Mouse (Mus musculus): ENCODE results near the gene Pcnt.

The Pcnt gene

DNA sequence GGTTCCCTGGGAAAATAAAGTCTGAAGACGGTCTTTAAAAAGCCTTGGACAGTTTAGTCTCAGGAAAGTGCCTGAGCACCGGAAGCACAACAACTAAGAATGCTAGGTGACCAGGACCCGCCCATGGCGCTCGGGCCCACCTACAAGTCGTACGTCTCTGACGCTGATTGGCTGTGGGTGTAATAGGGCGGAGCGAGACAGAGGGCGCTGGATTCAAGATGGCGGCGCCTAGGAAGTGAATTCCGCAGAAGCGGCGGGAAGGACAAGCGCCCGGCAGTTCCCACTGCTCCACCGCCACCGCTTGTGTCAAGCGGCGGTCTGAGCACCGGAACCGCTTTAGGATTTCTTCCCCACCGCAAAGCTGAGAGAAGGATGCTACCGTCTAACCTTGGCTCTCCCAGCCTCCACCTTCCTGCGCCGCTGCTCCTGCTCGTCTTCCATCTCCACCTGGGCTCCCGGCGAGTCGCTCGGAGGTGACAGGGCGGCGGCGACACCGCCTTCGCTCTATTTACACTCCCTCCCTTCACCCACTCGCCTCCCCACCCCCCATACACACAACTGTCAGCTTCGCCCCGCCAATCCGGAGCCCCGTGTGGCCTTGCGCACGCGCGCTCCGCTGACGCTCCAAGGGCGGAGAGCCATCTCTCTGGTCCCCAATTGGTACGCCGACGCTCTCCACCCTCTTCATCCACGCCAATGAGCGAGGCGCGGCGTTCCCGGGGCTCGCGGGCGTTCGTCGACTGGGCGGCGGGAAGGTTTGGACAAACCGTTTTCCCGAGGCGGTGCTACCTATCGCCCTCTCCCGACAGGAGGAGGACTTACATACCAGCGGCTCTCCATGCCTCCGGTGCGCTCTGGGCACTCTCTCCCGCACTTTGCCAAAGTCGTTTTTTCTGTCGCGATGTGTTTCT, at the start of gene Pcnt:
TSS of gene Pcnt (minus strand) at position 609 of the 911 bp plus-strand sequence.
- DNase-seq, result peak; percentile 94 to 96

DNA sequence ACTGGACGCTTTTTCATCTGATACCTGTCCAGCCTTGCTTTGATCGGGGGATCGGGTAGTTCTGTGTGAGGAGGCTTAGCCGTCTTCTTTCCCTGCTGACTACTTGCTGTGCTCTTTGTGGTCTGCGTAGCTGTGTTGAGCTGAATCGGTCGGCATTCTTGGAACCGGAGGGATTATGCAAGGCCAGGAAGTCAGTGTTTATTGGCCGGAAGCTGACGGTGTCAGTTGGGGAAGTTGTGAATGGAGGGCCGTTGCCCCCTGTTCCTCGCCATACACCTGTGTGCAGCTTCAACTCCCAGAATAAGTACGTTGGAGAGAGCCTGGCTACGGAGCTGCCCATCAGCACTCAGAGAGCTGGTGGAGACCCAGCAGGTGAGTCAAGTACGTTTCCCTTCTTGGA, 46.6 kb upstream of the Pcnt start:
- no peak for DNase-seq

DNA sequence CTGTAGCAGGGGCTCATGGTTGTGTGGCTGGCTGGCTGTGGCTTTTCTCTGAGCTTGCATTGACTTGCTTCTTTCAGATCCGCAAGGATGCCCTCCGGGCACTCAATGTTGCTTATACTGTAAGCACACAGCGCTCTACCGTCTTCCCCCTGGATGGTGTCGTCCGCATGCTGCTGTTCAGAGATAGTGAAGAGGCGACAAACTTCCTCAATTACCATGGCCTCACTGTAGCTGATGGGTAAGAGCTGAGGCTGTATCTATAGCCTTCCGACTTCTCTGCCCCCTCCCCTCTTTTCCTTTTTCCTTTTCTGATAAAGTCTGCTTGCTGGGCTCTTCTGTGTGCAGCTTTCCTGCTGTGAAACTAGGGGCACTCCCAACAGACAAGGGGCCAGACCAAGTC, 45.7 kb upstream of the Pcnt start:
- DNase-seq, result no peak

DNA sequence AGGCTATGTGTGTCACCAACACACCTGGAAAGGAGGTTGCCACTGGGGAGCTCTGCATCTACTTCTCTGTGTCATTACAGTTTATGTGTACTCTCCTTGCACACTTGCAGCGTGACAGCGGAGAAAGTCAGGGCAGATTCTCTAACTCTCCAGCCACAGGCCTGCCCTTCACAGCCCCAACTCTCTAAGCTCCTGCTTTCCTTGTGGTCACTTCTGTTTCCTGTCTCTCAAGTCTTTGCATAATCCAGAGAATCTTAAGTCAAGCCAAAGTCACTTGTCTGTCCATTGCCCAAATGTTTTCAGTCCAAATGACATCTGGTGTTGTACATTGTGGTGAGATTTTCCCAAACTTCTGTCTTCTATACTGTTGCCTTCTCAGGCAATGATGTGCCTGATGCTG, 43.7 kb upstream of the Pcnt start:
- no peak for DNase-seq

DNA sequence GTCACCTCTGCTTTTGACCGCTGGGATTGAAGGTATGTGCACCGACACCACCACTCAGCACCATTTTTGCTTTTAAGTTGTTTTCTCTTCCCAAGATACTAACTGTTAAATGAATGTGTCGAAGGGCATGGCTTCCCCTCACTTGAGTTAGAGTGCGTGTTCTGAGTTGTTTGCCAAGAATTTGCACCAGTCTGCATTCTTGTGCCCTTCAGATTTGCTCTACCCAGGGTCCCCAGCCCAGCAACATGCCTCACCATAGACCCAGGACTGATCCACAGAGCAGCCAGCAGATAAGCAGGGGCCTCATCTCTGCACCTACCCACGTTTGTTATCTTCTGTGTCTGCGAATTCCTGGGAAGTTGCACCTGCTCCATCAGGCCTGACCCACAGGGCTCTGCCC, 38.9 kb upstream of the Pcnt start:
- DNase-seq, result no peak

DNA sequence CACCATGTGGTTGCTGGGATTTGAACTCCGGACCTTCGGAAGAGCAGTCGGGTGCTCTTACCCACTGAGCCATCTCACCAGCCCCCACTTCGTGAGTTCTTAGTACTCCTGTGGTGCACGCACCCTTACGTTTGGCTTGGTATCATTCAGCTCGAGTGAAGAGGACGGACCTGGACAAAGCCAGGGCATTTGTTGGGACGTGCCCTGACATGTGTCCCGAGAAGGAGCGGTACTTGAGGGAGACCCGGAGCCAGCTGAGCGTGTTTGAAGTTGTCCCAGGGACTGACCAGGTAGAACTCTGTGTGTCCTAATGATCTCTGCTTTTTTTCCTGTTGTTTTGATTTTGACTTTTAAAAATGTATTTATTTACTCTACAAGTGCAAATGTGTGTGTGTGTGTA, 38.3 kb upstream of the Pcnt start:
- DNase-seq, result no peak

DNA sequence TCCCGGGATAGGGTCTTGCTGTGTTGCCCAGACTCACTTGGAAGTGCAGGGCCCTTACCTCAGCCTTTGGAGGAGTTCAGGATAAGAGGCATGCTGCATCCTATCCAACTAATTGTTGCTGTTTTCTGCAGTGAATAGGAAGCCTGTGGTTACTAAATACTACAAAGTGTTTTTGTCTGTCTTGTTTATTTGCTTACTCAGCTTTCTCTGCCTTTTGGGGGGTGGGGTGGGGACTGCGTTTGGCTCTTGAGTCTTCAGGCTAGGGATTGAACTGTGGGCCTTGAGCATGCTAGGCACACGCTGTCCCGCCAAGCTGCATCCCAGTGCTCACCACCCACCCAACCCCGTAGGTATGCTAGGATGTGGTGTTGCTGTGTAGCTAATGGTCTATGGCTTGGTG, 31.2 kb upstream of the Pcnt start:
- DNase-seq, result no peak

DNA sequence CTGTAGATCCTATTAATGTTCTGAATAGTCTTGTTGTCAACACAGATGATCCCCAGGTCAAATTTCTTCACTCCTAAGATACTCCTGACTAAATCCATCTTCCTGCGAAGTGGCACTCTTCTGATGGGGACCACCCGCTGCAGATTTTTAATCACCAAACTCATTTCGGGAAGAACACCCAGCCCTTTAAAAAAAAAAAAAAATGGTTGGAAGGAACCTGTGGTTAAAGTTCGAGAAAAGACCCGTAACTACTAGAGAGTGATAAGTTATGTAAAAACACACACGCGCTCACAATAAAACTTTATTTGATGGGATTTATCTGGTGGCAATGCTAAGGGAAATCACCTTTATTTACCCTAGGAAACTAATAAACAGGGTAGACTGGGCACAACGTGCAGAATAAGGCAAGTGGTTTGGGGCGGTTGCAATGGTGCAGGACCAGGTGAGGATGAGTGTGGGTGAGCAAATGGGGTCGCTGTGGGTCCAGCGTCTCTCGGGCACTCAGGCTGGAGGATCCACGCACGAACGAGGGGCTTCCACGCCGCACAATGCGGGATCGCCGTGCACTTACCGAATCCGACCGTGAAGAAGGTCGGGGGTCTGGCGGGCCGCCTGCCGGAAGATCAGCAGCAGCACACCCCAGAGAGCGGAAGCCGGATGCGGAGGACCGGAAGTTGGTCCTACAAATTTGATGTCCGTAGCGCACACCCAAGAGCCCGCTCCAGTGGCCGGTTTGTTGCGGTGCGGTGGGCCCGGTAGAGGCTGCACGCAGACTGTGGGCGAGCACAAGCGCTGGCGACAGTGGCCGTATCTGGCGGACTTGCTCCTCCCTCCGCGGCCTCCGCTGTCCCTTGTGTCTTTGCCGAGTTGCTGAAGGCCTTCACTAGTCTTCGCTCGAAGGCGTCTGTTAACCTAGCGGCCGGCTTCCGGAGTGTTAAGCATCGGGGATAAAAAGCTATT, 25.9 kb upstream of the Pcnt start, which contains the start of the genes Mcm3ap and Ybey:
TSS of gene Mcm3ap (plus strand) at position 725 of the 960 bp plus-strand sequence.
TSS of gene Ybey (minus strand) at position 912 of the 960 bp plus-strand sequence.
- peak; percentile 67 to 70 for DNase-seq

DNA sequence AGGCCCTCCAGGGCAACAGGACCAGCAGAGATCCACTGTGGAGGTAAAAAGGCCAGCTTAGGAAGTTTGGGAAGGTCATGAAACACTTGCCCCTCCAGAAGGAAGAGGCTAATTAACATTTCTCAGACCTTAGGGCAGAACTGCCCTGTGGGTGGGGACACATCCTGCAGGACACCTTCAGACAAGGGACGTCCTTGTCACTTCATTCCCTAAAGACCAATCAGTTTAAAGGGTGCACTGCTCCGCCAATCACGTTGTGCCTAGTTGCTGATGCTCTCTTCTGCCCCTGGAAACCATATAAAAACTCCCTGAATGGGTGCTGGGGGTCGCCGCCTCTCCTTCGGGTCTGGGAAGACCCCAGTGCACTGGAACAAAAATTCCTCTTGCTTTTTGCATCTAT, 20.1 kb upstream of the Pcnt start:
- no peak for DNase-seq

DNA sequence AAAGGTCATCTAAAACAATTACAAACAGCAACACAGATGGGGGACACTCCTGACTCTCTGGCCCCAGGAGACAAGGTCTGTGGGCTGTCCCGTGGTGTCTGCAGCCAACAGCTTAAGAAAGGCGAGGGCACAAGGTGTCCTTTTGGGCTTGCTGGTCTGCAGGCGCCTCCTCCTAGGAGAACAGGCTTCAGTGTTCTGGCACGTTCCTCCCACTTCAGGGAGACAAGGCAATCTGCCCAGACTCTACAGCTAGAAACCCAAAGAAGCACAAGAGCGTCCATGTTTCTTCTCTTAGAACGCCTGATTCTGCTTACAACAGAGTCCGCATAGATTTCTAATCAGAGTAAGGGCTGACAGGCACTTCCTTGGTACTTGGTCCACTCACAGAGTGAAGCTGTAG, 19.7 kb upstream of the Pcnt start:
- DNase-seq, result no peak

DNA sequence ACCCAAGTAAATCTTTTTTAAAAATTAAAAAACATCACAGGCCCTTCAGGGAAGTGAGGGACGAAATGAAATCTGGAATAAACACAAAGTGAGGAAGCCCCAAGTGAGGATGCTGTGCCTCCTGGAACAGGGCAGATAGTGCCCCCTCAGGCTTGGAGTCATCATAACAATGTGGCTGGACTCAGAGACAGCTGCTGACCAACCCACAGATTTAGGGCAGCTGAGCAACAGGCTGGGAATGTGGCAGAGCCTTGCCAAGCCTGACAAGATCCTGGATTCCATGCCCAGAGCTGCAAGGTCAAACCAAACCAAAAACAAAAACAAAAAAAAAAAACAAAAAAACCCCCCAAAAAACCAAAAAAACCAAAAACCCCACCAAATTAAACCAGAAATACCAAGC, 18.7 kb upstream of the Pcnt start:
- no peak for DNase-seq

DNA sequence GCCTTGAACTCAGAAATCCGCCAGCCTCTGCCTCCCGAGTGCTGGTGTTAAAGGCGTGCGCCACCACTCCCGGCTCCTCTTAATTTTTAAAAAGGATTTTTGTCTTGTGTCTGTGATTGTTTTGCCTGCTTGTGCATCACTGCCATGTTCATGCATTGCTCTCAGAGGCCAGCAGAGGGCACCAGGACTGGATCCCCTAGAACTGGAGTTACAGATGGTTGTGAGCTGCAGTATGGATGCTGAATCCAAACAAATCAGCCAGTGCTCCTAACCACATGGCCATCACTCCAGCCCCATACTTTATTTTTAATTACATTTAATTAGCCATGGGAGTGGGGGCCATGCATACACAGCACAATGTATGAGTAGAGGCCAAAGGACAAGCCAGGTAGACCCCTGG, 12.7 kb upstream of the Pcnt start:
- no peak for DNase-seq

DNA sequence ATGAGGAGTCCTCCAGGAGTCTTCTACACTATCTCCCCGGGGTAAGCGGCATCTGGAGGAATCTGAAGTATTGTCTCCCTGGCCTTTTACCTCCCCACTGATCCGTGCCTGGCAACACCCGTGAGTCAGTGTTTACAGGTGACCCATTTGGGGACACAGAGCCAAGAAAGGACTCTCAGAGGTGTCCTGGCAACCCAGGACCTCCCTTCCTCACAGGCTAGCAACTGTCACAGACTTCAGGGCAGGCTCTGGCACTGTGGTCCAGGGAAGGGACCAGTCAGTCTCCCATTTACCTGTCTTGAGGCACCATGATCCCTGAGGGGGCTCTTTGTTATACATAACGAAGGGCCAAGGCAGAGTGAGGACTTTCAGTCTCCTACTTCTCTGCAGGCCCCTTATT, 6.3 kb upstream of the Pcnt start, which contains the start of gene 2610028H24Rik:
TSS of gene 2610028H24Rik (plus strand) at position 231 of the 400 bp plus-strand sequence.
- DNase-seq, result no peak

DNA sequence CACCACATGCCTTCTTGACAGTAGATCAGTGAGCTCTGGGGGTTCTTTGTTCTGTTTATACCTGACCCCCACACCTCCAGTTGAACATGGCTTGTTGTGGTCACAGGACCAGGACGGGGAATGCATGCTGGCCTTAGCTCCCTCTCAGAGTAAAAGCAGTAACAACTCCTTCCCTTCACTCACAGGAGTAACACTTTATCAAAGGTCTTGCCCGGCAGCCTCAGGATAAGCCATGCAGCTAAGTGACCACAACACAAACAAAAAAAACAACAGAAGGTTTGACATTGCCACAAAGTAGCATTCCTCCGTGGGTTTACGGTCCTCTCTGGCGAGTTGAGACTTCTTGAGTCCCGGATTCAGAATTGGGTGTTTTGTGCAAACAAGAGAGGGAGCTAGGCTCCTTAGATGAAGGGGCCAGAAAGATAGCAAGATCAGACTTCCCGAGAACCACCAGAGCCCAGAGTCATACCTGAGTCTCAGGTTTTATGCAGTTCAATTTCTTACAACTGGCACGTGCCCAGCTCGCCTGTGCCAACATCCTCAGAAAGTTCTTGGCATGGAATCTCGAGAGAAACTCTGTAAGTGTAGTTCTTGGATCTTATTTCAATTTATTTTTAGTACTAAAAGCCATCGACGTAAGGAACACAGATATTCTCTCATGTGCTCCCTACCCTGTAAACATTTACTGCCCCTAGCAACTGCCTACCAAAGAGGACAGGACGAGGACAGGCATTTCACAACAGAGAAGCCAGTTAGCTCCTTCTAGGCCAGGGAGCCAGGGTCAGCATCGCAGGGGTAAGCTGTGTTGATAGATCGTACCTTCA, 5.0 kb upstream of the Pcnt start:
- no peak for DNase-seq

DNA sequence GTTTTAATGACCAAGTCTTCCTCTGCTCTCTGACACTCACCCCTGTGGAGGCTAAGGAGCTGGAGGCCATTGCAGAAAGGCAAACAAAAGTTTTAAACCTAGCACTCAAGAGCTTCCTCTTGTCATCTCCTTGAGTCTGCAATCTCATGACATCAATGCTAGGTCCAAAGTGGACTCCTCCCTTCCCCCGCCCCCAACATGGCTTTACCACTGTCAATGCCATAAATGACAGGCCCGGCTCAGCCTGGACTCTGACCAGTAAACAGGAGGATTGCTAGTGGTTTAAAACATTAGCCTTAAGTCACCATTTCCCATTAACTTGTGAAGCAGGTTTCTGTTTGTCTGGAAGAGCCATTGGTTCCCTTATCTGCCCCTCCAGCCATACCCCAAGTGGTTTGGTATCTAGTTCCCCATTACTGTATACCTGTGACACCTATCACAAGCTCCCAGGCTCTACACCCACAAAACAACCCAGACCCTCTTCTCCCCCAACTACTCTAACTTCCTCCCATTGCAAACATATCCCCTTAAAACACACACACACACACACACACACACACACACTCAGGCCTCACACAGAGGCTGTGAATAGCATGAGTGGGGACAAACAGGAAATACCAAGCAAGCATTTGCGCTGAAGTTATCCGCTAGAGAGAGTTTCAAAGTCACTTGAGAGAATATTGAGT, 3.6 kb upstream of the Pcnt start:
- no peak for DNase-seq

DNA sequence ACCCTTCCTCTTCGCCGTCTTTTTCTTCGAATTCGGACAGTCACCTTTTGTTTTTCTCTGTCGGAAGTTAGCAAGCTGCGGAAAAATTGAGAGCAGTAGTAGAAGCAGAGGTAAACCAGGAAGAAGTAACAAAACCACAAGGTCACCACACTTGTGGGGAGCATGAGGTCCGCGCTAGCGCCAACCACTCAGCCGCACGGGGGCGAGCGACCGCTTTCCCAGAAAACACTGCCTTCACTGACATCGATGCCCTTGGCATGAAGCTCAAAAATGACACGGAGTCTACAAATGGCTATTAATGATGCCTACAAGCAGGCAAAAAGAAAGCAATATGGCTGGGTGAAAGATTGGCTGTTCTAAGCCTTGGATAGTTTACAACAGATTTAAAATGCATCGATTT, 2.3 kb downstream of the Pcnt start, which contains the start of gene AC141477.1:
TSS of gene AC141477.1 (minus strand) at position 164 of the 400 bp plus-strand sequence.
- no peak for DNase-seq

DNA sequence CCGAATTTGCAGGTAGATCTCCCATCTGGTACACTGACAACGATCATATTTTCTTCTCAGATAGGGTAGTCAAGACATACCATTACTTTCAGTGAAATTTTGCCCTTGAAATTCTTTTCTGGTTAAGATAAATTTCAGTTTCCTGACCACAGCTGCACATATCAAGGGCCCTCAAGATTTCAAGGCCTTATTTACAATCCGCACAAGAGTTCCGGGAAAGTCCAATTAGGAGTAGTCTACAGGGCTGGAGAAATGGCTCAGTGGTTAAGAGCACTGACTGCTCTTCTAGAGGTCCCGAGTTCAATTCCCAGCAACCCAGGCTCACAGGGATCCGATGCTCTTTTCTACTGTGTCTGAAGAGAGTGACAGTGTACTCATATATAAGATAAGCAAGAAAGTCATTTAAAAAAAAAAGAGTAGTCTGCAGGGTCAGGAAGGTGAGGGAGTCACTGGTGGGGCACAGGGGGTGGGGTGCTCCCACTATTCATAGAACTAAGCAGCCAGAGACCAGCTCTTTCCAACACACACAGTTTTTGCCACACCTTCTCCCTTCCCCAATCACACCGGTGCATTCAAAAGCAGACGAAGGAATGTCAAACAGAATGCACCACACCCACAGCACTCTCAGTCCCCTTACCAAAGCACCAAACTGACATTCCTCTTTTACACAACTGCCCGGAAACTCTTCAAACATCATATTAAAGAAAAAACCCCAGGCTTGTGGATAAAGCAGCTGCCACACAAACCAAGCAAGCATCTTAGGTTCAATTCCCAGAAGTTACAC, 3.3 kb downstream of the Pcnt start:
- DNase-seq, result no peak

DNA sequence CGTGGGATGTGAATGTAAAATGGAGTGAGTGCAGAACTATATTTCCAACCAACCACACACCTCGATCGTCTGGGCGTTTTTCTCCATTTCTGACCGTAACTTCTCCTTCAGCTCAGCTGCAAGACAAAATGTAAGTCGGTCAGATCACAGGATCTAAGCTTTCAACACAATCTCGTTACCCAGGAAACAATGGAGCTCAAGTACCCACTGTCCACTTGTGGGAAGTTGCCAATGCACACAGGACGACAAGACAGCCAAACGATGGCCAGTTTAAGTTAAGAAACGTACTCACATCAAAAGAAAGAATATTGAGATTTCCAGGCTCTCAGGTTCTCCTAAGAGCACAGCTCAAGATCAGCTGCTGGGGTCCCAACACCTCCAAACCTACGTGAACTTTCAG, 8.7 kb downstream of the Pcnt start:
- no peak for DNase-seq

DNA sequence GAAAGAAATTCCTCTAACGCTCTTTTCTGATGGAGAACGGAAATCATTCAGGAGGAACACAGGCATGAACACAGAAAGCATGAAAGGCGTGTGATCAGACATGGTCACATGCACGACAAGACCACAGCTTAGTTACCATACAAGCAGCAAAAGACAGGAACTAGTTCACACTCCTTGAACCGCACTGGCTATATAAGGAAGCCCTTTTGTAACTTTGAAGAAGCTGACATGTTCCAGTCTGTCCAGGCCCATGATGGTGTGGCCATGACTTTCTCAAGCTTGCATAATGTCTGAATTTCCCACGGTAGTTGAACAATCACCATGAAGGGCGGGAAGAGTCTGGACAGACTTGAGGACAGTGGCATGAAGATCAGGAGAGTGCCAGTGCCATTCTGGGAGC, 16.9 kb downstream of the Pcnt start:
- no peak for DNase-seq

DNA sequence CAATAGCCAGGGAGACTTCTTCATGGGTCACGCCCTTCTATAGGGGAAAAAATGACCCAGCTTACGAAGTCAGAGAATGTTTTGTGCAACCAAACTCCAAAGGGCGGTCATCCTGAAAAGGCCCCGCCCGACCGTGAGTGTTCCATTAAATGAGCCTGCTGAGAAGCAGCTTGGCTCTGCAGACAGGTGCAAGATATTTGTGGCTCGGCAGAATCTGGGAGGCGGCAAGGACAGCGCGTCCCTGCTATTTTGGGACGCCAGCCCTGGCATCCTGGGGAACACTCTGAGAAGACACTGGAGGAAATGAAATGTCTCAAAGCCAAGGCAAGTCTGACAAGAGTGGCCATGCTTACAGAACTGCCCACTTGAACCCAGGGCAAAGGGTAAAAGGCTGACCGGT, 25.8 kb downstream of the Pcnt start:
- DNase-seq, result no peak

DNA sequence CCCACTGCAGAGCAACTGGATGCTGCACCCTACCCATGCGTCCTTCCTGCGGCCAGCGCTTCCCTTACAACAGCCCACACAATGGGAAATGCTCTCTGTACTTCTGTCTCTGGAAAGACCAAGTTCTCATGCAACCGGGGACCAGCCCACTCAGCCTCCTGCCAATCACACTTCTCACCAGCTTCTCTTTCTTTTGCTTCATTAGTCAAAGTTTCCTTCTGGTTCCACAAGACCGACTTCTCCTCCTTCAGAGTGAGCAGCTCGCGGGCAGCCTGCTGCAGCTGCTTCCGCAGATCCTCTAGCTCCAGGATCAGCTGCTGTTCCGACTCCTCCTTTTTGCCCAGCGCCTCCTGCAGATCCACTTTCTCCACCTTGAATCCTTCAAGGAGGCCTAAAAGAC, 34.1 kb downstream of the Pcnt start:
- DNase-seq, result no peak

Data from thymus, adult 18-20 months (tissue).